Mouse (Mus musculus) lung, postnatal 0 days (tissue): ENCODE measurements around the gene Usp36.

Source experiments
- CTCF ChIP-seq: IDR thresholded peaks from 2 replicates; pipeline ENCODE4 v1.5.1; 2016; ENCODE audit warnings: antibody characterized with exemption, mild to moderate bottlenecking
- EP300 ChIP-seq: IDR thresholded peaks from 2 replicates; pipeline ENCODE4 v1.6.1; 2016; ENCODE audit warnings: antibody characterized with exemption, mild to moderate bottlenecking, control low read depth

DNA sequence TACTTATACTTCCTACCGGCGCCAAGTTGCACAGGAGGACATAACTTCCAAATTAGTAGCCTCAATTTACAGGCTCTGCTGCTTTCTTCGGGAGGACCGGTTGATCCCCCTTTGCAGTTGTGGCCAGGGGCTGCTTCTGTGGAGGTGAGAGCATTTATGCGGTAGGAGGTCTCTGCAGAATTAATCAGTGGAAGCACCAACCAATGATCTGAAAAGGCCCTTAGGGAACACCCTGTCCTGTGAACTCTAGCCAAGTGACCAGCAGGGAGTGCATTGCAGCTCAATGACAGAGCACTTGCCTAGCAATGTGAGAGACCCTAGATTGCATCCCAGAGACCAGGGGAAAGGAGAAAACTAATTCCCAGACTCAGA lies 41.0 kb downstream of the Usp36 start:
- TF ChIP-seq EP300 (peak; percentile 63; the same call in 1 of the 2 replicates), CTCF (peak; percentile 33; the same call in 1 of the 2 replicates)
